Mouse (Mus musculus): ENCODE data around the gene Lrrc8d.

Gene Lrrc8d

DNA sequence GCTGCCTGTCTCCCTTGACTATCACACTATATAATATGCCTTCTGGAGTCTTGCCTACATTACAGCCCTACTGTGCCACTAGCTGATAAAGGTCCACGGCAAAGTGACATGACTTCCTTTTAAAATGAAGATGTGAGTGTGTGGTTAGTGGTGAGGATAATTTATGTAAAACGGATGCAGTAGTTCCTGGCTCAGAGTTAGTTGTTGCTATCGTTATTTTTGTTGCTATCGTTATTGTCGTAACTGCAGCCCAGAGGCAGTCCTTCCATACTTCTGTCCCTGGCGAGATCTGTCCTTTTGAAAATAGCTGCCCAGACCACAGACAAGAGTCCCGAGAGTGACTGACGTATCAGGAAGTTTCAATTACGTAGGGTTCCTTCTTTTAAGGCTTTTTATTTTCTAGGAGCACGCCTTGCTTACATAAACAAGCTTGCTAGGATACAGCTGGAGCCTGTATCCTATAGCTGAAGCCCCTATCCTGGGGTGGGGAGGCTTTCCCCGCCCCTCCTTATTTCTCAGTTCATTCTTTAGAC, 18.4 kb downstream of the Lrrc8d start:
- no peak for DNase-seq

DNA sequence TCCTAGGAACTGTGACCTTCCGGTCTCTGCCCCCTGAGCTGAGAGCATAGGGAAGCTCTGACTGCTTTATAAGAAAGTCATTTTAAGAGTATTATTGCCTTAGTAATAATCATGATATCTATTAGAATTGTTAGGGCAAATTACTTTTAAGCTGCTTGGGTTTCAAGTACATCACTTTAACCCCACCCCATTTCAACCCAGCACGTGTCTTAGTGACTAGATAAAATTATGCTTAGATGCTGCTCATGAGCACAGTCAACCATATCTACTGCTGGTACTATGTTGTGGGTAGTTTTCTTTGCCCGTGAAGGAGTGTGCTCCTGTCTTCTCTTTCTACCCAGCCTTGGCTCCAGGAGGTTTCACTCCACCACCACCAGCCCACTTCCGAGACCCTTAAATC, 21.5 kb downstream of the Lrrc8d start:
- DNase-seq: no peak

DNA sequence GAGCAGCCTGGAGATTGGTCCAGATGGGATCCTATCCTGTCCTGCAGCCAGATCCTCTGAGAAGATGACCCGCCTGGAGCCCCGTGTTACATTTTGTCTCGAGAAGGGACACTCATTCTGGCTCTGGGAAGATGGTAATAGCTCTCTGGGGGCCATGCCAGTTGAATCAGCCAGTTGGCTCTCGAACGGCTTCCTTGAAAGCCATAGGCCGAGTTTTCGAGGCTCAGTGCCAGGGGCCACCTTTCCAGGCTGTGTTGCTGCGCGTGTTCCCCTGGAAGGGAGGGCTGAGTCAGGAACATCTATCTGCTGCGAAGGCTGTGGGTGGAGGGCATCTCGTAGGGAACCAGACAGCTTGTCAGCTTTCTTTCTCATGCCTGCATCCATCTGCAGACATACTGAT, 23.0 kb downstream of the Lrrc8d start:
- no peak for DNase-seq

- DNase-seq: no peak
Measured at GRCm38 (mm10) chr5:105730193-105730831, 30.5 kb downstream of the Lrrc8d start.

DNA sequence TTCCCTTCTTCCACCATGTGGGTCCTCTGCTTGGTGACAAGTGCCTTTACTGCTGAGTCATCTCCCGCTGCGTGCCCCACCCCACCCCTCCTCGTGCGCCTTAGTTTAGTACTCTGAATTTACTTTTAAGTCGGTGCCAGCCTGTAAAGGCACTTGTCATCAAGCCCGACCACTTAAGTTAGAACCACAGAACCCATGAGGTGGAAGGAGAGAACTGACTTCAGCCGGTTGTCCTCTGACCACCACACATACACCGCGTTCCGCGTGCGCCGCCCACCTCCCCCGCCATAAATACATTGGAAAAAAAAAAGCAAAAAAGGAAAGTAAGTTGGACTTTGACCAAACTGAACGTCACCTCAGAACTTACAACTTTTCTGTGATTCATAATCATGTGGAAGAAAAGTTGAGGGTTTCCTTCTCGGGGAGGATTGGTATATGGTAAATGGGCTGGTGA, 31.4 kb downstream of the Lrrc8d start:
- DNase-seq: no peak

DNA sequence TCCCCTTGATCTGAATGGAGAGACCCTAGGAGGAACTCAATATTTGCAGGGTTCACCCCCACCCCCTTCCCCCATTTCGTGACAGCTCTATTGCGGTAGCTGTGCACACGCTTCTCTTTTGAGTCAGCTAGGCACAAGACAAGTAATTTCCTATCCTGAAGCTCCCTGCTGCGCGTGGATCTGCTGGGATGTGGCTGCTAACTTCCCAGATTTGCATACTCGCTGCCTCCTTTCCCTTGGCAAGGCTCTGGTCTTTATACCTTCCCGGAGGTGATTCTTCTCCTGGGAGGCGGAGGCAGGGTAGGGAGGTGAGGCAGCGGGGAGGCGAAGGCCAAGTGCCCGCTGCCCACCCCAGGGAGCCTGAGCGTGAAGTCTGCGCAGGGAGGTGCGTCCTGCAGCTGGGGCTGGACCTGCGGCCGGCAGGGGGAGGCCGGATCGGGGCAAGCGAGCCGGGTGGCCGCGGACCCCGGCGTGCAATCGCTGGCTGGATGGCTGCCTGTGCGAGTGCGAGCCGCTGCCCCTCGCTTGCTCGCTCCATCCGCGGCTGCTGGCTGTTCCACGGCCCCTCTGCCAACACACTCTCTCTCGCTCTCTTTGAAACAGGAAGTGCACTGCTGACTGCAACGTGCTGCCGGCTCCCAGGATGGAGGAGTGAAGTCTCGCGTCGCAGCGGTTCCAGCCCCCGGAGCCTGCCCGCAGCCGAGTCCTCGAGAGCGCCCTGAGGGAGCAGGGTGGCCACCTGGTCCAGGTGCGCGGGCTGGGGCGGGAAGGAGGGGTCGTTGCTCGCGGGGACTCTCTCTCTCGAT, 32.1 kb downstream of the Lrrc8d start:
- DNase-seq: peak; percentile 42

GRCm38 (mm10) chr5:105732433-105732891, 32.7 kb downstream of the Lrrc8d start:
- no peak for DNase-seq

- no peak for DNase-seq
Measured at GRCm38 (mm10) chr5:105733226-105733625, 33.5 kb downstream of the Lrrc8d start.

GRCm38 (mm10) chr5:105736365-105736764, 36.6 kb downstream of the Lrrc8d start:
- DNase-seq: no peak

DNA sequence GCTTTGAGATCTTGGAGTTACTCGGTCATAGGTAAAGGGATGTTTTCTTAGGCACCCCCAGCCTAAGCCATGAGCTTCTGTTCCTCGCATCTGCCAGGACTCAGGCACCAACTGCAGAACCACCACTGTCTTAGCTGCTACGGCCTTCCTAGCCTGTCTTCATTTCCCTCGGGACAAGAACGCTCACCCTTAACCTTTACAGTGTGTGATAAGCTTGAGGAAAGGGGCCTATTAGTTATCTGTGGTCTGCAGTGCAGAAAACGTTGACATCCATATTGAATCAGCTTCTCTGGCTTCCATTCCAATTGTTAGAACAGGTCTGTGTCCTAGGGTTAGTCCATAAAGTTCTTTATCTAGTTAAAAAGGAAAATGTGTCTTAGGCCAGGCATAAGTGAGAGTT, 37.4 kb downstream of the Lrrc8d start:
- no peak for DNase-seq

DNA sequence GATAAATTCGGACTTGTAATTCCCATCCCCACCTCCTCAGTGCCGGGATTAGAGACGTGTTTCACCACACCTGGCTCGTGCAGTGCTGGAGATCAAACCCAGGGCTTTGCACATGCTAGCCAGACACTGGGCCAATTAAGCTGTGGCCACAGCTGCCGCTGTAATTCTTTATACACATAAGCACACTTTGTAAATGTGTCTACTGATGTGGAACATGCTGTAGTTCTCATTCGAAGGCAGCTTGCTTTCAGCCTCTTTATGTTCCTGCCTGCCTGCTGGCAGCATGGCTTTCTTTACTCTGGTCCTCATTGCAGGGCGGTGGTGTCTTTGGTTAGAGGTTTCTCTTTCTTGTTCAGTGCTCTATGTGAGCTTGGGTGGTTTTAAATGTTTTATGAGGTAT, 40.7 kb downstream of the Lrrc8d start:
- DNase-seq: peak; percentile 2

DNA sequence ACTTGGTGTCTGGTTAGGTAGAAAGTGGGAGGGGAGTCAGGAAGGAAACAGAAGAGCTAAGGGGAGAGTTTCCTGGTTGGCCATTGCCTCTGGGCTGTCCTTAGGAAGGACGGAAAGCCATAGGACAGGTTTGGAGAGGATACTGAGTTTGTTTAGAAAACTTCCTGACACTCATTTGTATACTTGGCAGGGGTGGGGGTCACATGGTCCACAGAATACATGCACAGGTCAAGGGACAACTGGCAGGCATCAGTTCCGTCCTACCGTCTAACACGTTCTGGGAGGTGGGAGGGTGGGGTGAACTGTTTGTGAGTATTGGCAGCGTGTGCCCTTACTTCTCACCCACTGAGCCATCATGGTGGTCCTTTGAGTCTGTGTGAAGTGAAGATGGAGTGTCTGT, 42.9 kb downstream of the Lrrc8d start:
- DNase-seq: no peak

DNA sequence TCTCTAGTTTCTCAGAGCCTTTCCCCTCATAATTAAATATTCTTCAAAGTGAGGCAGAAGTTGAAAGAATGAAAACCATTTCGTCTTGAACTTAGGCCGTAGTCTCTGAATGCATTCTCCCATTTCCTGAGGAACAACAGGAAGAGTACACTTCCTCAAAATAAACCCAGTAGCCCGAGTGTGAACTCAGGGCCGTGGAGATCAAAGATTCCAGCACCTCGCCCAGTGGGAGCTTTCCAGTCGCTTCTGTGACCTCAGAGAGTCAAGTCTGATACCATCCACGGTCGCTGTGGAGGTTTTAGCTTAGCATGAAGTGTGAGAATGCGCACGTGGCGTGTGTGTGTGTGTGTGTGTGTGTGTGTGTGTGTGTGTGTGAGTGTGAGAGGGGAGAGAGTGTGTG, 45.6 kb downstream of the Lrrc8d start:
- DNase-seq: no peak

DNA sequence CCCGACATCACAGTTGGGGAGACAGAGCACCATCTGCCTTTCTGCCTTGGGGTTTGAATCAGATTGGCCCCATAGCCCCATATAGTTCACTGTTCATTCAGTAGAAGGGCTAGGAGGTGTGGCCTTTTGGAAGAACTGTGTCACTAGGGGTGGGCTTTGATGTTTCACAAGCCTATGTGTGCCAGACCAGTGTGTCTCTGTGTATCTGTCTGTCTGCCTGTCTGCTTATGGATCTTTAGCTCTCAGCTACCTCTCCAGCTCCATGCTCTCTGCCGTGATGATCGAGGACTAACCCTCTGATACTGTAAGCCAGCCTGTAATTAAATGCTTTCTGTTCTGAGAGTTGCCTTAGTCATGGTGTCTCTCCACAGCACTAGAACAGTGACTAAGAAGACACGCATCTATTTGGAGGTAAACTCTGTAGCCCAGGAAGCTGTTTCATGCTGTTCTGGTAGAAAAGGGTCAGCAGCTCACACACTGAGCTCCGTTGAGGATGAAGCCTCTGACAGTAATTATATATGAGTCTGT, 46.2 kb downstream of the Lrrc8d start:
- DNase-seq: peak; percentile 1

- DNase-seq: no peak
Measured at GRCm38 (mm10) chr5:105754803-105755202, 55.0 kb downstream of the Lrrc8d start.

DNA sequence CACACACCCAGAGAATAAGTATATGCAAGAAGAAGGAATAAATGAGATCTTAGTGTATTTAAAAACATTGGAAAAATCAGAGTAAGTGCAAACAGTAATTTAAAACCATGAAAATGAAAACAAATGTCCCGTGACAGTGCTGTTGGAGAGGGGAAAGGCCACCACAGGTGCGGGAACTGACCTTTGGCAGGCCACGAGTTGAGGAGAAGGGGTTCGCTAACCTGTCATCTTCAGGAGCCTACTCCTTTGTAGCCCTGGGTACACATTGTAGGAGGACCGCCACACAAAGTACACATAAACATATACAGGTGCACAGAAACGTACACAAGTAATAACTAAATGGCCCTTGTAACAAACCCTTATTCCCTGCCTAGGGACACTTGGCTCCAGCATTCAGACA, 55.7 kb downstream of the Lrrc8d start:
- DNase-seq: no peak

GRCm38 (mm10) chr5:105757978-105758377, 58.2 kb downstream of the Lrrc8d start:
- DNase-seq: no peak

- no peak for DNase-seq
Measured at GRCm38 (mm10) chr5:105758866-105759265, 59.1 kb downstream of the Lrrc8d start.

DNA sequence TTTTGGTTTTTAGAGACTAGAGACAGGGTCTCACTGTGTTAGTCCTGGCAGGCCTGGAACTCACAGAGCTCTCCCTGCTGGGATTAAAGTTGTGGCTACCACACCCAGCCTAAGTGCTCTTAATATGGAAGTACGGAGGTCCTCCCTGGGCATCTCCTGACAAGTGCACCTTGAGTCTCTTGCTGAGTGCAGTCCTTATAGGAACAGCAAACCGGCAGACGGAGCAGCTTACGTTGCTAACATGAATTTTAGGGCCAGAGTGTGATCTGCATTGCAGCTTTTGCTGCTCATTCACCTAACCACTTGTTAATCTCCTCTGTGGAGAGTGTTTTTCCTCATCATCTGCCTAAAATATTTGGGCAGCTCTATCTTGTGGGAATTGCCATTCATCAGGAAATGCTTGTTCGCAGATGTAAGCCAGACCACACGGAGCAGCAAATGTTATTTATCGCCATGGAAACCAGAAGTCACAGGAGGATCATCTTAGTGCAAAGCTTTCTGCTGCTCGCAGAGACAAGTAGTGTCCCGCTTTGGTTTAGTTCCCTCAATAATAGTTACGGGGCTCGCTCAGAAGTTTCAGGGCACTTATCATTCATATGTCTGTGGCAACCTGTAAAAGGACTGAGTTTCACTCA, 62.2 kb downstream of the Lrrc8d start:
- DNase-seq: no peak

DNA sequence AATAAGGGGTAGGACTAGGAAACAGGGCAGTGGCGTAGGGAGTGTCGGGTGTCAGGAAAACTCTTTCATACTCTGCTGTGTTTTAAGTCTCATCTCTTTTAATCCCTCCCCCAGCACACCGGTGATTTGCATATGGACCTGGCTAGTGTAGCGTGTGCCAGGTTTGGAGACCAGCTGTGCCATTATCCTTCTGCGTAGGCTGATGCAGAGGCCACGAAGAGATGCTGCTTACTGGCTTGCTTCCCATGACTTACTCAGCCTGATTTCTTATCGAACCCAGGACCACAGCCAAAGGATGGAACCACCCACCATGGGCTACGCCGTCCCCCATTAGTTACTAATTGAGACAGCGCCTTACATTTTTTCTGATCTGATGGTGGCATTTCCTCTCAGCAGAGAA, 64.6 kb downstream of the Lrrc8d start:
- no peak for DNase-seq

DNA sequence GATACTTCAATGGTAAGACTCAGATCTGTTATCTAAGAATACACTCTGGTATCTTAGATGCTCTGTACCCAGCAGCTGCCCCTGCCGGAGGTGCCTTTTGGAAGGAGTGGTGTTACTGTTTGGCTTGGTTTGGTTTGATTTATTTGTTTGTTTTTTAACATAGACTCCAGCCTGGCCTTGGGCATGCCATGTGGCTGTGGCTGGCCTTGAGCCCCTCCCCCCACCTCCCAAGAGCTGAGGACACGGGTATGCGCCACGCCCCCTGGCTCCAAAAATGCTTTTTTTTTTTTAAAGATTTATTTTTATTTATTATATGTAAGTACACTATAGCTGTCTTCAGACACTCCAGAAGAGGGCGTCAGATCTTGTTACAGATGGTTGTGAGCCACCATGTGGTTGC, 65.6 kb downstream of the Lrrc8d start:
- no peak for DNase-seq

GRCm38 (mm10) chr5:105776368-105776767, 76.6 kb downstream of the Lrrc8d start:
- DNase-seq: no peak

DNA sequence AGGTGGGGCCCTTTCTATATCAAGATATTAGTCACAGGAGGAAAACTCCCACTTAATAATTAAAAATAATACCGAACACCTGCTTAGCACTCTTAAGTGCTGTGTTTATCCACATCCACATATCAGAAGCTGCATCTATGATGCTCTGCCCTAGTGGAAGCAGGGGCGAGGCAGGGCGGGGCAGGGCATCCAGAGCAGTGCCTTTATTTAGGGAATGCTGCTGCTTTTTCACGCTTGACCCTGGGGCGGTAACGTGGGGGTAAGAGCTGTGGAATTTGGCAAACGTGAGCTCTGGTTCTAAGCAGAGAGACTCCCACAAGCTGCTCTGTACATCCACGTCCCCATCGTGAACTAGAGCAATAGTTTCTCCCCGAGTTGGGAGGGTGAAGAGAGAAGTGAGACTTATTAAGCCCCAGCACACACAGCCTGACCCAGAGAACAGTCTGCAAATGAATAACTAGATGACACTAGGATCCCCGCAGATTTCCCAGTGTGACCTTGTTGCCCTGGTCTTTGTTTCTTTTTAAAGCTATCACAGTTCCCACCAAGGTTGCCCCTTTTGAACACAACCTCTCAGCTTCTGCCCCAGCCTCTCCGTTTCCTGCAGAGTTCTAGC, 77.3 kb downstream of the Lrrc8d start:
- no peak for DNase-seq
